ENCODE assay signal across 22 mouse cellular contexts in genomic region chr19:12695590-12695989, GRCm38 (mm10). TPM values are rescaled to one million over a fixed set of nuclear protein-coding genes. Genes with fewer than 3 reads are reported as not detected.
DNase-seq lines count a peak whose midpoint lies in the region; ATAC-seq and TF ChIP-seq lines count a peak whose summit lies in the region.
"Had no signal": no experiment of that assay in that cellular context is flagged by ENCODE, and none has a peak within 500 bp of the region (broad histone marks: within the 10 kb centered on the region; RNA-seq: fewer than 3 reads in every experiment).

Gene Keg1, plus strand, starts transcription at chr19:12695786.

- H3K36me3 ChIP-seq in liver, postnatal 0 days (replicated peaks; ENCODE audit: insufficient read depth, low read length) = no peaks in the 10 kb centered on the region
- no peaks in the 10 kb centered on the region for H3K36me3 ChIP-seq in kidney, postnatal 0 days (ENCODE audit: insufficient read depth, low read length)
- H3K36me3 ChIP-seq: embryonic facial prominence, embryonic 10.5 days; heart, embryonic 15.5 days had no signal

- H3K27ac ChIP-seq in liver, postnatal 0 days (ENCODE audit: low read depth) = peak within 1 kb of the TSS; percentile 39; the same call in 1 of the 2 replicates
- no peak within 1 kb of the TSS for H3K27ac ChIP-seq in kidney, postnatal 0 days
- H3K27ac ChIP-seq: embryonic facial prominence, embryonic 10.5 days; forebrain, embryonic 13.5 days; heart, adult 2 months; heart, embryonic 15.5 days had no signal

- no peaks in the 10 kb centered on the region for H3K27me3 ChIP-seq in liver, postnatal 0 days (ENCODE audit: insufficient read depth, low read length)
- H3K27me3 ChIP-seq in kidney, postnatal 0 days (ENCODE audit: insufficient read depth, low read length) = no peaks in the 10 kb centered on the region
- H3K27me3 ChIP-seq: forebrain, embryonic 13.5 days; heart, embryonic 15.5 days had no signal

- no peaks in the 10 kb centered on the region; the same call in 1 of the 2 replicates for H3K4me1 ChIP-seq in liver, postnatal 0 days (ENCODE audit: insufficient read depth)
- H3K4me1 ChIP-seq in kidney, postnatal 0 days (replicated peaks; ENCODE audit: insufficient read depth, low read length) = no peaks in the 10 kb centered on the region
- H3K4me1 ChIP-seq: embryonic facial prominence, embryonic 10.5 days; forebrain, embryonic 13.5 days; heart, embryonic 15.5 days had no signal

- WGBS in liver, postnatal 0 days (ENCODE audit: insufficient replicate concordance) = 43% methylated on average over 3 of the region's 3 CpGs
- 71% methylated on average over 3 of the region's 3 CpGs for WGBS in kidney, postnatal 0 days

- no peak within 1 kb of the TSS for H3K9ac ChIP-seq in liver, postnatal 0 days (replicated peaks)
- no peak within 1 kb of the TSS for H3K9ac ChIP-seq in kidney, postnatal 0 days (ENCODE audit: low read depth, low read length)
- H3K9ac ChIP-seq: forebrain, embryonic 13.5 days; forebrain, postnatal 0 days; heart, embryonic 15.5 days had no signal

- H3K9me3 ChIP-seq in liver, postnatal 0 days (ENCODE audit: low read length) = no peaks in the 10 kb centered on the region
- no peaks in the 10 kb centered on the region for H3K9me3 ChIP-seq in kidney, postnatal 0 days (replicated peaks; ENCODE audit: low read length)
- H3K9me3 ChIP-seq: embryonic facial prominence, embryonic 10.5 days; forebrain, embryonic 13.5 days; heart, embryonic 15.5 days had no signal

- TF ChIP-seq EP300 in liver, postnatal 0 days (IDR thresholded peaks at IDR 0.05; ENCODE audit: low read depth) = no peak

- peak; percentile 91 for DNase-seq in kidney, adult 9 months
- no peak for DNase-seq in kidney, postnatal 4 days
- no peak for DNase-seq in liver, postnatal 0 days
- DNase-seq in liver = no peak
- DNase-seq in kidney, postnatal 0 days (ENCODE audit: low spot score) = peak; percentile 16
- no peak for DNase-seq in cerebellum, adult 11-12 months
- no peak for DNase-seq in layer of hippocampus, postnatal 14 days (ENCODE audit: low spot score in 2 of 2)
- DNase-seq: adrenal gland, adult 2 months; adrenal gland, postnatal 25 days; cerebellum, adult 2 months; cerebellum, postnatal 10 days; forebrain, postnatal 0 days; gastrocnemius, postnatal 14 days; heart, adult 2 months; heart, postnatal 14 days had no signal

- H3K4me2 ChIP-seq in liver, postnatal 0 days (ENCODE audit: low read depth, low read length) = peak within 1 kb of the TSS; percentile 42; the same call in 1 of the 2 replicates
- peak within 1 kb of the TSS; percentile 23; the same call in 1 of the 2 replicates for H3K4me2 ChIP-seq in kidney, postnatal 0 days (ENCODE audit: low read length)
- H3K4me2 ChIP-seq: forebrain, embryonic 13.5 days; heart, embryonic 11.5 days; heart, embryonic 15.5 days had no signal

- no peak for TF ChIP-seq CTCF in liver, postnatal 0 days (IDR thresholded peaks at IDR 0.05; ENCODE audit: low read depth)
- no peak for TF ChIP-seq CTCF in kidney, postnatal 0 days (IDR thresholded peaks at IDR 0.05; ENCODE audit: low read depth)

- no peak for ATAC-seq in liver, postnatal 0 days
- ATAC-seq in kidney, postnatal 0 days (replicated peaks; ENCODE audit: low FRiP score, low read depth) = no peak
- ATAC-seq: forebrain, embryonic 13.5 days; forebrain, postnatal 0 days had no signal

- no peak within 1 kb of the TSS for H3K4me3 ChIP-seq in liver, postnatal 0 days (ENCODE audit: low read depth, low read length)
- H3K4me3 ChIP-seq in kidney, postnatal 0 days (replicated peaks; ENCODE audit: low read depth, low read length) = no peak within 1 kb of the TSS; the same call in 1 of the 2 replicates
- H3K4me3 ChIP-seq: embryonic facial prominence, embryonic 10.5 days; forebrain, embryonic 13.5 days; heart, adult 2 months; heart, embryonic 15.5 days had no signal

RNA-seq across cellular contexts. Expression of gene Keg1, which starts in this region (rescaled TPM):
- 16.3 and 20.3 TPM in 2 replicates for polyA plus RNA-seq in liver, postnatal 0 days (2015; fragmentation: Nextera tagmentation; extraction: Ambion mirVana)
- polyA plus RNA-seq in kidney, postnatal 0 days (2015; fragmentation: Nextera tagmentation; extraction: Ambion mirVana) = 138 and 140 TPM in 2 replicates
- not detected for total RNA-seq in layer of hippocampus, postnatal 14 days (2021)
- total RNA-seq: adrenal gland, postnatal 25 days; ES-E14; forebrain, postnatal 0 days; gastrocnemius, postnatal 14 days; heart, adult 2 months; heart, postnatal 14 days; hematopoietic stem cell, adult 5-6 weeks had no signal
- polyA plus RNA-seq: adrenal gland, adult 2 months; cerebellum, adult 2 months; embryonic facial prominence, embryonic 10.5 days; embryonic facial prominence, embryonic 14.5 days; forebrain, embryonic 13.5 days; forebrain, postnatal 0 days; heart, embryonic 11.5 days; heart, embryonic 15.5 days had no signal

Comparison
In these comparisons a context has a peak if more than half of its experiments do, and no peak if none do; other contexts are left out.
1. DNase-seq: peak in kidney, adult 9 months (single experiment) and kidney, postnatal 0 days (single experiment); none in kidney, postnatal 4 days (0 of 2), liver, postnatal 0 days (single experiment), liver (single experiment), cerebellum, adult 11-12 months (single experiment) and layer of hippocampus, postnatal 14 days (0 of 2).